Mouse (Mus musculus): ENCODE data around the gene Olfr918.

Olfr918 gene

DNA sequence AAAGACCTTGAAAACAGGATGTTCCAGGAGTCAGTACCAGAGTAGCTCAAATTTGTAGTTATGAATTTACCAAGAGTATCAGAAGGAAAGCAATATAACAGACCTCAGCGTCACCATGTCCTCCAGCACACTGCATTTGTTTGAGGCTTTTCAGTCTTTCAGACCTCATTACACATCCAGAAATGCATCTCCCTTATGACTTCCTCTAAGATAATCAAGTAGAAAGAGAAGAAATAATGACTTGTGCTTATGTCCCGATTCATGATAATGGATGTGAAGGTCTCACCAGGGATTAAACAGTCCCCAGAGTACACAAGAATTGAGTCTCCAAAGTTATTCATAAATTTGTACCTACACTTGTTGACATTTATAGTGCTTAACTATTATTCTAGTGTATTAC is at the start of gene Olfr918:
Olfr918 (minus strand) TSS at position 101 of the 400 bp plus-strand sequence.
- DNase-seq = no peak

DNA sequence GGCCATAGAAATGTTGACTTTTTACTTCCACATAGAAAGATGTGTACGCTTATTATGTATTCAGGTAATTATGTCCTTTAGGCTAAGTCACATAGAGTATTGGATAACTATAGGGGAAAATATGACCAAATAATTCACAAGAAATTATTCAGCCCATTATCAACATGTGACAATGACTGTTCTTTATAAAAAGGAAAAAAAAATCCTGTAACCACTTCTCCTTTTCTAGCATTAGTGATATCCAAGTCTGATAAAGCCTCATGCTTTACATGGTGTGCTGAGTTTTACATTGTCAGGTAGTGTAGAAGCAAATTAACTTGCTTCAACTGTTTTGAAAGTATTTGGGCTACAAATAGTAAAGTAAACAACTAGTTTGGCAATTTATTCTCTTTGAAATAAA is 49.6 kb upstream of the Olfr918 start:
- no peak for DNase-seq

DNA sequence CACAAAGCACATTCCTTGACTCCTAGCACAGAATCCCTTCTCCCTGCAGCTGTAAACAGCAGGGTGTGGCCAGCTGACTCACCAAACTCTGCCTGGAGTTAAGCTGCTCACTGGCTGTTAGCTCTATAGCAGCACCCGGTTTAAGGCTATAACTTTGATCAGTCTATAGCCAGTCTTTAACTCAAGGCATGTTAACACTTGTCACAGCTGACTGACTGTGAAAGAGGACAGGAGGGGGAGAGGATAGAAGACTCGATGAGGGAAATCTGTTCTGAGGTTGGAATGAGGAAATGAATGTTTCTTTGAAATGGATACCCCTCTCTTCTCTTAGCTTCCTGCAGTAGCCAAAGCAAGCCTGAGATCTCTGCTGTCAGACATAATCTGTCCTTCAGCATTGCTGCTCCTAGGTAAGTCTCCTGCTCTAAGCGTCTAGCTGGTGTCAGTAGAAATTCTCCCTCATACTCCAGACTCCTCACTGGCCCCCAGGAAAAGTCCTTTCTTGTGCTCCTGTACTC is 44.6 kb upstream of the Olfr918 start:
- DNase-seq = peak; percentile 11

DNA sequence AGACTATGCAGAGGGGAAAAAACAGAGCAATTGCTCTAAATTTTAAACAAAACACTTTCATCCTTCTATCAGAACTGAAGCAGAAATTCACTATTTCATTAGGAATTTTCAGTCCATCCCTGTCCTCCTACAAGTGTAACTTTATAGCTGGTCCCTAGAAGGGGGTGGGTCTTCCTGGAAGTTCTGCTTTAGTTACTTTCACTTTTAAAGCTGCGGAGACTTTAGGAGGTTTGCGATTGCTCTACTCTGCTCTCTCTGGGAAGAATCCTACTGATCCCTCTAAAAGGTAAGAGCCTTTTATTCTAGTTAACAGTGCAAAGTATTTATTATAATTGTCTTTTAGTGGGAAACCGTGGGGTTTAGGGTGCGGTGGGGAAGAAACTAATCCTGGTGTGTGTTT is 43.7 kb upstream of the Olfr918 start, which contains the start of gene Vwa5a:
Vwa5a (plus strand) TSS at position 167 of the 400 bp plus-strand sequence.
- no peak for DNase-seq

DNA sequence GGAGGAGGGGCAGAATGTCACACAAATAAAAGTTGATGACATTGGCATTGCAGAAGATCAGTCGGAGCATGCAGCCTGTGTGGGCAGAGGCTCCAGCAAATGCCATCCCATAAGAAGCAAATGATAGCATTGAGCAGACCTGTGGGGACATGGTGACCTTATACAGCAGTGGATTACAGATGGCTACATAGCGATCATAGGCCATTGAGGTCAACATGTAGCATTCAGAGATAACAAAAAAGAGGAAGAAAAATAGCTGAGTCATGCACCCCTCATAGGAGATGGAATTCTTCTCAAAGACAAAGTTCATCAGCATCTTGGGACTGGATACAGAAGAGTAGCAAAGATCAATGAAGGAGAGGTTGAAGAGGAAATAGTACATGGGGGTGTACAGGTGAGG is 1.5 kb downstream of the Olfr918 start:
- no peak for DNase-seq

DNA sequence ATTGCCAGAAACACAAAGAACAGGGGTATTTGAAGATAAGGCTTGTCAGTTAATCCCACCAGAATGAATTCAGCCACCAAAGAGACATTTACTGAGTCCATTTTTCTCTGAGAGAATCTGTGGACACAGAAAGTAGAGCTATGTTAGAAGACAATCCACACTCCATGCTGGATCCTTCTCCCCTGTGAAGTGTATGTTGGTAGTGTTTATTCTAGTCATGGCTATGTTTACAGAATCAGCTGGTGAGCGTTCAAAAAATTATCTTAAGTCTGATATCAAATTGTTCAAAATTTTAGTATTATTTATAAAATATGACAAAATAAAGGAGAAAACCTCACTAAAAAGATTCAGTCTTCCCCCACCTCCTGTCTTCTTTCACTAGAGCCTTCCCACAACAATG is 8.7 kb downstream of the Olfr918 start, which contains the start of gene Olfr917:
Olfr917 (minus strand) TSS at position 101 of the 400 bp plus-strand sequence.
- no peak for DNase-seq

DNA sequence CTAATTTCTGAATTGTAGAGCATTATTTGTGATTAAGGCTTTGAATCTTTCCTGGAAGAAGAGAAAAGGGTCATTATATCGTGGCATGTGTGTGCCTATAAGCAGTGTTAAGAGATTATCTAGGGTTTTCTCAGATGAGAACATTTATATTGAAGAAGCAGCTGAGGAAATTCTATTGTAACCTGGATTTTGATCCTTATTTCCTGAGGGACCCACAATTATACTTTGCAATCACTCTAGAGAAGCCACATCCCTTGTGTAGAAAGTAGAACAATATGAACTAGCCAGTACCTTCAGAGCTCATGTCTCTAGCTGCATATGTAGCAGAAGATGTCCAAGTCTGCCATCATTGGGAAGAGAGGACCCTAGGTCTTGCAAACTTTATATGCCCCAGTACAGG is 14.6 kb downstream of the Olfr918 start, which contains the start of gene Olfr916:
Olfr916 (minus strand) TSS at position 101 of the 400 bp plus-strand sequence.
- DNase-seq = no peak

DNA sequence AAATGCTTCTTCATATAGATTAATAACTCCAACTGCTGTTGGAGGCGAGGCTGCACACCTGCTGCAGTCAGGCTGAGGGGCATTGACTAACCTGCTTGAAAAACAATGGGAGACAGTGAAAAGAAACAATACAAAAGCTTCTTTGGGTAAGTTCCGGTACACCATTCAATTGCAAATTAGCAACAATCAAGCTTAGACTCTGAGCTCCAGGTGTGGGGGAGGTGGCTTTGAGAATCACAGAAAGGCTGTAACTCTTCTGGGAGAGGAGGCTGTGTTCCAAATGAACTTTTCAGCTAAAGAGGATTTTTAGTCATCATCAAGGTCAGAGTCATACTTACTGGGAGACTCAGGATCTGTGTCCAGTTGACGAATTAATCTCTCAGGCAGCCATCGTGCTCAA is 42.0 kb downstream of the Olfr918 start:
- DNase-seq = no peak
